8 mouse cellular contexts compared by ENCODE assay signal in the genomic region with DNA sequence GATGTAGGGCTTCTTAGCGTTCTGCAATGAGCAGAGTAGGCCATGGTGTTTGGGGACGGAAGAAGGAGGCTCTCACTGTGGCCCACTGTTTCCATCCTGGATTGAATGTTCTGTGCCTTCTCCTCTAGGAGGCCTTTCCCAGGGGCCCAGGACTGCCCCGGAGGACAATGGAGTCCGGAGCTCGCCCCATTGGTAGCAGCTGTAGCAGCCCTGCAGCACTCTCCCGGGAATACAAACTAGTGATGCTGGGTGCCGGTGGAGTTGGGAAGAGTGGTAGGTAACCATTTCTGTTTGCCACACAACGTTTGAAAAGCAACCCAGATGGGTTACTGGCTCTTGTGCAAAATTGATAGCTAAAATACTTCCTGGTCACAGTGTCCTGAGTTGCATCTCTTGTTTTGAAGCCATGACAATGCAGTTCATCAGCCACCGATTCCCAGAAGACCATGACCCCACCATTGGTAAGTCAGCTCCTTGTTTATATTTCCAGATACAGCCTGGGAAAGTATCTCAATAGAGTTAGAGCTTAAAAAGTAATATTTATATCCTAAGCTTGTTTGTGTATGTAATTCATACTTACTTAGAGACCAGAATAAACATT. TPM values are rescaled to one million over a fixed set of nuclear protein-coding genes. Genes with fewer than 3 reads are reported as not detected.
DNase-seq lines count a peak whose midpoint lies in the region; ATAC-seq lines count a peak whose summit lies in the region.

No protein-coding gene starts in this region.

- H3K4me3 ChIP-seq in forebrain, embryonic 14.5 days (ENCODE audit: low read depth, low read length) = peak overlapping the region; percentile 70
- H3K4me3 ChIP-seq in neural tube, embryonic 13.5 days = peak overlapping the region; percentile 75

- H3K9ac ChIP-seq in forebrain, embryonic 14.5 days (ENCODE audit: low read length) = peak overlapping the region; percentile 58
- H3K9ac ChIP-seq in neural tube, embryonic 13.5 days = peak overlapping the region; percentile 78

- no peaks in the 10 kb centered on the region for H3K27me3 ChIP-seq in forebrain, embryonic 14.5 days (replicated peaks; ENCODE audit: control insufficient read depth, insufficient read depth, low read length)
- H3K27me3 ChIP-seq in neural tube, embryonic 13.5 days = no peaks in the 10 kb centered on the region

- peak; percentile 60 for ATAC-seq in forebrain, embryonic 14.5 days
- peak; percentile 73 for ATAC-seq in neural tube, embryonic 13.5 days (ENCODE audit: low read depth)
- no peak for ATAC-seq in megakaryocyte-erythroid progenitor cell, adult 5-6 weeks (replicated peaks; ENCODE audit: low FRiP score, low TSS enrichment, poor library complexity, severe bottlenecking)

- no peaks in the 10 kb centered on the region for H3K9me3 ChIP-seq in forebrain, embryonic 14.5 days (replicated peaks; ENCODE audit: control insufficient read depth, low read length)
- H3K9me3 ChIP-seq in neural tube, embryonic 13.5 days = no peaks in the 10 kb centered on the region

- peak overlapping the region; percentile 62 for H3K4me2 ChIP-seq in forebrain, embryonic 14.5 days (ENCODE audit: low read length)
- peak overlapping the region; percentile 91 for H3K4me2 ChIP-seq in neural tube, embryonic 13.5 days

- H3K27ac ChIP-seq in forebrain, embryonic 14.5 days (ENCODE audit: low read depth, low read length) = no peak overlapping the region; the same call in 1 of the 2 replicates
- H3K27ac ChIP-seq in neural tube, embryonic 13.5 days (replicated peaks) = peak overlapping the region; percentile 74

- peaks cover 32% of the 10 kb centered on the region for H3K36me3 ChIP-seq in forebrain, embryonic 14.5 days (ENCODE audit: control insufficient read depth, insufficient read depth, low read length)
- H3K36me3 ChIP-seq in neural tube, embryonic 13.5 days = peaks cover 38% of the 10 kb centered on the region

- peak; percentile 11 for DNase-seq in spleen, adult 12 weeks (ENCODE audit: low spot score)
- no peak for DNase-seq in spleen, postnatal 14 days (ENCODE audit: low spot score in 2 of 2)
- peak; percentile 44 for DNase-seq in brain, adult 2 months (ENCODE audit: low read depth, low spot score)
- peak; percentile 30 for DNase-seq in forebrain, embryonic 14.5 days (ENCODE audit: low spot score)
- peak; percentile 13 to 36 for DNase-seq in kidney, adult 8-10 months
- peak; percentile 31 to 39 for DNase-seq in lung, adult 18-20 months

- 7% methylated on average over 9 of the region's 9 CpGs for WGBS in forebrain, embryonic 14.5 days
- 7% methylated on average over 9 of the region's 9 CpGs for WGBS in neural tube, embryonic 13.5 days

- peaks cover 13% of the 10 kb centered on the region for H3K4me1 ChIP-seq in forebrain, embryonic 14.5 days (ENCODE audit: control insufficient read depth, insufficient read depth, low read length)
- peaks cover 24% of the 10 kb centered on the region for H3K4me1 ChIP-seq in neural tube, embryonic 13.5 days (replicated peaks)

RNA-seq across cellular contexts. Expression of a gene that starts 0.7 kb away (rescaled TPM):
- polyA plus RNA-seq in forebrain, embryonic 14.5 days (2014; fragmentation: Nextera tagmentation; extraction: Ambion mirVana) = 57.8 and 59.0 TPM in 2 replicates
- polyA plus RNA-seq in neural tube, embryonic 13.5 days (2015; fragmentation: Nextera tagmentation; extraction: Ambion mirVana) = 60.7 and 65.0 TPM in 2 replicates
- total RNA-seq in megakaryocyte-erythroid progenitor cell, adult 5-6 weeks (2014; fragmentation: Nextera tagmentation) = 16.7 and 20.0 TPM in 2 replicates
- 9.6 and 22.3 TPM in 2 replicates for total RNA-seq in megakaryocyte-erythroid progenitor cell, adult 5-6 weeks (2017)

RNA-seq across cellular contexts. Expression of a gene that starts 31.7 kb away (rescaled TPM):
- polyA plus RNA-seq in forebrain, embryonic 14.5 days (2014; fragmentation: Nextera tagmentation; extraction: Ambion mirVana) = 71.7 and 86.6 TPM in 2 replicates
- polyA plus RNA-seq in neural tube, embryonic 13.5 days (2015; fragmentation: Nextera tagmentation; extraction: Ambion mirVana) = 95.0 and 104 TPM in 2 replicates
- 76.1 and 88.6 TPM in 2 replicates for total RNA-seq in megakaryocyte-erythroid progenitor cell, adult 5-6 weeks (2014; fragmentation: Nextera tagmentation)
- 32.0 and 53.1 TPM in 2 replicates for total RNA-seq in megakaryocyte-erythroid progenitor cell, adult 5-6 weeks (2017)

RNA-seq across cellular contexts. Expression of a gene that starts 57.7 kb away (rescaled TPM):
- 188 and 214 TPM in 2 replicates for polyA plus RNA-seq in forebrain, embryonic 14.5 days (2014; fragmentation: Nextera tagmentation; extraction: Ambion mirVana)
- polyA plus RNA-seq in neural tube, embryonic 13.5 days (2015; fragmentation: Nextera tagmentation; extraction: Ambion mirVana) = 234 and 259 TPM in 2 replicates
- total RNA-seq in megakaryocyte-erythroid progenitor cell, adult 5-6 weeks (2014; fragmentation: Nextera tagmentation) = 0.22 and 1.5 TPM in 2 replicates
- total RNA-seq in megakaryocyte-erythroid progenitor cell, adult 5-6 weeks (2017) = 0.19 and 1.1 TPM in 2 replicates

Comparison
In these comparisons a context has a peak if more than half of its experiments do, and no peak if none do; other contexts are left out.
1. DNase-seq: peak in spleen, adult 12 weeks (single experiment), brain, adult 2 months (single experiment), forebrain, embryonic 14.5 days (single experiment), kidney, adult 8-10 months (2 of 2) and lung, adult 18-20 months (2 of 2); none in spleen, postnatal 14 days (0 of 2).